Comparison of ENCODE assay signal across 8 mouse cellular contexts in the genomic region with DNA sequence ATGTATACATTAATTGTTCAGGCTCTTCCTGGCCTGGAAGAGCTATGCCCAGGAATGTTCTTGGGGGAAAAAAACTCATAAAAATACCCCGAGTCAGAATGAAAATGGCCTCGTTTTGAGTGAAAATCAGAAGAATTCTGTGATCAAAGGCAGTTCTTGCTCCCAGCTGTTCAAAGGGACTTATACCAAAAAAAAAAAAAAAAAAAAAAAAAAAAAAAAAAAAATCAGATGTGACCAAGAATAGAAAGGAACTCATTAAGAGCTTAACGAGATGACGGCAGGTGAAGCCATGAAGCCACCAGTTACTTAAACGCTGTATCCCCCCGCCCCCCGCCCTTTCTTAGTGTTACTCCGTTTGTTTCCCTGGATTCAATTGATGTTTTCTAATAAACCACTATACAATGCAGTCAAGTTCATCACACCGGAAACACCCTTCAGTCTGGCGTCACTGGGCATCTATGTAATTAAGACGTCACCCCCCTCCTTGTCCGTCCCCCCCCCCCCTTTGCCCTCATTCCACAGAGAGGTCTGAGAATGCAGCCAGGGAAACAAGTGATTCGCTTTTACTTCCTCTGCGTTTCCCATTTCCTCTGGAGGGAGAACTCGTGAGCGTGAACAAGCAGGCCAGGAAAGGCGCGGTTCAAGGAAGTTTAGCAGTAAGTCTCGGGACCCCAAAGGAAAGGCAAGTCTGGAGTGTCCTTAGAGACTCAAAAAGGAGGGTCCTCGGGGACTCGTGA.
DNase-seq lines count a peak whose midpoint lies in the region; ATAC-seq and TF ChIP-seq lines count a peak whose summit lies in the region.

No protein-coding gene starts in this region.

- TF ChIP-seq CTCF in cerebellum, adult 2 months (IDR thresholded peaks at IDR 0.05; ENCODE audit: borderline replicate concordance, insufficient read depth, low read depth, low read length) = no peak
- TF ChIP-seq CTCF in heart, postnatal 0 days (IDR thresholded peaks at IDR 0.05; ENCODE audit: low read depth) = no peak

- H3K36me3 ChIP-seq in heart, postnatal 0 days (replicated peaks; ENCODE audit: control insufficient read depth, insufficient read depth, low read length) = no peaks in the 10 kb centered on the region
- H3K36me3 ChIP-seq in midbrain, embryonic 15.5 days (replicated peaks) = no peaks in the 10 kb centered on the region

- no peak overlapping the region for H3K9ac ChIP-seq in heart, postnatal 0 days (replicated peaks; ENCODE audit: low read depth, low read length)
- no peak overlapping the region for H3K9ac ChIP-seq in midbrain, embryonic 15.5 days

- no peak for TF ChIP-seq EP300 in heart, postnatal 0 days (IDR thresholded peaks at IDR 0.05; ENCODE audit: low read depth)

- peak; percentile 41; the same call in 1 of the 2 replicates for ATAC-seq in heart, postnatal 0 days (ENCODE audit: insufficient read depth, low read depth)
- peak; percentile 17; the same call in 1 of the 2 replicates for ATAC-seq in midbrain, embryonic 15.5 days (replicated peaks)
- no peak for ATAC-seq in cerebellum, adult (ENCODE audit: insufficient number of reproducible peaks, low FRiP score, low TSS enrichment)

- no peak overlapping the region for H3K27ac ChIP-seq in cerebellum, adult 2 months (ENCODE audit: insufficient read depth, low read length)
- H3K27ac ChIP-seq in heart, postnatal 0 days (ENCODE audit: low read depth) = no peak overlapping the region
- H3K27ac ChIP-seq in midbrain, embryonic 15.5 days = peak overlapping the region; percentile 51

- no peaks in the 10 kb centered on the region for H3K9me3 ChIP-seq in heart, postnatal 0 days (replicated peaks; ENCODE audit: control insufficient read depth, low read length)
- H3K9me3 ChIP-seq in midbrain, embryonic 15.5 days = no peaks in the 10 kb centered on the region

- WGBS in cerebellum, adult 2 months = 31% methylated on average over 21 of the region's 21 CpGs
- 48% methylated on average over 20 of the region's 21 CpGs for WGBS in heart, postnatal 0 days
- 12% methylated on average over 21 of the region's 21 CpGs for WGBS in midbrain, embryonic 15.5 days

- TF ChIP-seq POLR2A in cerebellum, adult 2 months (IDR thresholded peaks at IDR 0.05; ENCODE audit: borderline replicate concordance, insufficient read depth, low read length) = no peak

- H3K27me3 ChIP-seq in cerebellum, adult 2 months (ENCODE audit: control insufficient read depth, insufficient read depth, low read length) = no peaks in the 10 kb centered on the region
- no peaks in the 10 kb centered on the region for H3K27me3 ChIP-seq in heart, postnatal 0 days (ENCODE audit: control insufficient read depth, insufficient read depth, low read length)
- no peaks in the 10 kb centered on the region for H3K27me3 ChIP-seq in midbrain, embryonic 15.5 days (replicated peaks)

- H3K4me3 ChIP-seq in cerebellum, adult 2 months (replicated peaks; ENCODE audit: insufficient read depth, low read depth, low read length) = peak overlapping the region; percentile 21
- peak overlapping the region; percentile 23 for H3K4me3 ChIP-seq in heart, postnatal 0 days (ENCODE audit: low read depth, low read length)
- H3K4me3 ChIP-seq in midbrain, embryonic 15.5 days = peak overlapping the region; percentile 8; the same call in 1 of the 2 replicates

- no peak for DNase-seq in cerebellum, adult 2 months
- DNase-seq in cerebellum, adult 9-11 months = no peak
- DNase-seq in heart, postnatal 0 days (ENCODE audit: low spot score) = peak; percentile 28
- DNase-seq in kidney, postnatal 36 days = peak; percentile 34 to 55
- DNase-seq in frontal cortex, postnatal 14 days (ENCODE audit: low spot score in 2 of 2) = no peak
- no peak for DNase-seq in urinary bladder, postnatal 25 days (ENCODE audit: low spot score)

- peak overlapping the region; percentile 43 for H3K4me2 ChIP-seq in heart, postnatal 0 days (ENCODE audit: low read depth, low read length)
- peak overlapping the region; percentile 44 for H3K4me2 ChIP-seq in midbrain, embryonic 15.5 days

- no peaks in the 10 kb centered on the region for H3K4me1 ChIP-seq in cerebellum, adult 2 months (ENCODE audit: control insufficient read depth, insufficient read depth, low read length)
- peaks cover 8% of the 10 kb centered on the region for H3K4me1 ChIP-seq in heart, postnatal 0 days (ENCODE audit: control insufficient read depth, insufficient read depth)
- peaks cover 30% of the 10 kb centered on the region for H3K4me1 ChIP-seq in midbrain, embryonic 15.5 days

Comparison
In these comparisons a context has a peak if more than half of its experiments do, and no peak if none do; other contexts are left out.
1. DNase-seq: peak in heart, postnatal 0 days (single experiment) and kidney, postnatal 36 days (2 of 2); none in cerebellum, adult 2 months (0 of 2), cerebellum, adult 9-11 months (single experiment), frontal cortex, postnatal 14 days (0 of 2) and urinary bladder, postnatal 25 days (single experiment).
2. Peak in every context shown above with its lines, with median percentiles within 50 percentile points of each other: H3K4me3 ChIP-seq.